Mouse (Mus musculus): ENCODE data around the gene Nudt2. TPM values are rescaled to one million over a fixed set of nuclear protein-coding genes. Genes with fewer than 3 reads are reported as not detected.

Nudt2 gene
- polyA plus RNA-seq (2017; shearing (Covaris generic)): 10 to 100 TPM; 15.3 to 16.5 TPM

DNA sequence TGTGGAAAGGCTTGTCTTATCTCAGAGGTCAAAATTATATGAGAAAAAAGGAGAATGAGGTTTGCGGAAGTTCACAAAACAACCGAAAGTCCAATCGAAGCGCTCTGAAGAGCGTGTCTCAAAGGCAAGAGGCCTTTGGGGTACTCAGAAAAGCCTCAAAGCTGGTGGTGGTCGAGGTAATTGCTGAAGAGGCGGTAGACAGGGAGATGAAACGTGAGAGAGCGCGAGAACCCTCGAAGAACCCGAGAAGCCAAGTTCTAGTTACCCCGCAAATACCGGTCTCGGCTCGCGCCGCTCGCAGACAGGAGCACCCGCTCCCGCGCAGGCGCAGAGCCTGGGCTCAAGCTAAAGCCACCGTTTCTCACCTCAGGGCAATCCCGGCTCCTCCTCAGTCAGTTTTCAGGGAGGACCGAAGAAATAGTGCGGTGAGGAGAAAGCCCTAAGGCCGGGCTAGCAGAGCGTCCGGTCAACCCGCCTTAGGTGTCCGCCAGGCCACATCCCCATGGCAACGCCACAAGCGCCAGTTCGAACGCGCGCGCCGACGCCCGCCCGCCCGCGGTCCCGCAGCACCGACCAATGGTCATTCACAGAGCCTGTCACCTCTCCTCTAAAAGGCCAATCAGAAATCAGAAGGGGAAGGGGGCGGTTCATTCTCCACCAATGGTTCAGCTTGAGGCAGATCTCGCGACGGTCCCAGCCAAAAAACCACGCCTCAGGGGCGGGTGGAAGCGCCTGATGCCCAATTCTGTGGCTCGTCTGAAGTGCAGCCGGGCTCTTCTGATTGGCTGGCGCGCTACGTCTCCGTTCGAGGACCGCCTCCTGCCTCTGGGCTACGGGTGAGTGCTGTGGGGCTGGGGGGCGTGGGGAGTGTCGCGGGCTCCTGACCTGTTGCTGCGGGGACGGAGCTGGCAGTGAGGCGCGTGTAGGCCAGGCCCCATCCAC is at the start of gene Nudt2, which contains the start of gene Kif24:
Gene Nudt2 (plus strand): TSS at position 807 of the 942 bp plus-strand sequence.
Gene Kif24 (minus strand): TSS at position 543 of the 942 bp plus-strand sequence.

DNA sequence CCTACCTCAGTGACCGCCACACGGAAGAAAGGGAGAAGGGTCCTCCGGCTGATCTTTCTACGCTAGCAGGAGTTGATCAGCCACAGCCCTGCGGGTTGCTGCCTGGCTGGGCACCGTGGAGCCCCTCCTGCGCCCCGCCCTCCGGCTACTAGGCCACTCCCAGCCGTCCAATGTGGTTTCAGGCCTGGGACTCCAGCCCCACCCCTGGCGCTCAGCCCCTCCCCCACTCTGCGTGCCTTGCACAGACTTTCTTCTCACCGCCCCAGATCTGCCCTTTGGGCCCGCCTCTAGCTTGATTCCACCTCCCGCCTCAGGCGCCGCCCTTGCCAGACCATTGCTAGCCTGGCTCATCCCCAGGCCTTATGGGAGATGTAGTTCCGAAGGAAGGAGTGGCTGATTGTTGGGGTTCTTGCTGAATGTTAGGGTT is 38.0 kb downstream of the Nudt2 start, which contains the start of gene AI464131:
Gene AI464131 (minus strand): TSS at position 91 of the 427 bp plus-strand sequence.

DNA sequence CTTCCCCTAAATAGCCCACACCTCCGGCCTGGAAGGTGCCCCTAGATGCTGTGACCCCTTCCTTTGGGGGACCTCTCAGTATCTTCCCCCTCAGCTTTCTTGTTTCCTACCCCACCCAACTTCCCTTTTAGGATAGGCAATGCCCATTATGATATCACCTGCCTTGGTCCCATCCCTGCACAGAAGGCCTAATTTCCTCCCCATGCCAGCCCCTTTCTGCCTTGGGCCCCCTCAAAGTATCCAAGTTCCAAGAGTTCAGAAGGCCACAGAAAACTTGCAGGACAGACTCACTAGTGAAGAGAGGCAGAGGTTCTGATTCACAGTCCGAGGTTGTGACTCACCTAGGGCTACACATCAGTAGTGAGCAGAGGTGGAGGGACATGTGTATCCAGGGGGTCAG is 52.3 kb downstream of the Nudt2 start, which contains the start of gene 1110017D15Rik:
Gene 1110017D15Rik (minus strand): TSS at position 101 of the 400 bp plus-strand sequence.

Other genes starting within 250 kb of the Nudt2 start
- 10 to 100 TPM; 41.9 to 54.9 TPM for gene Ubap2, start 190.0 kb upstream of the Nudt2 start, polyA plus RNA-seq (2017; shearing (Covaris generic))
- gene Dcaf12, start 150.3 kb upstream of the Nudt2 start, polyA plus RNA-seq (2017; shearing (Covaris generic)): 10 to 100 TPM; 44.8 to 83.0 TPM
- gene Ubap1, start 116.2 kb upstream of the Nudt2 start, polyA plus RNA-seq (2017; shearing (Covaris generic)): 10 to 100 TPM; 66.0 to 72.0 TPM
- 1 to 10 TPM; 1.2 to 1.4 TPM for gene Kif24, start 264 bp upstream of the Nudt2 start, polyA plus RNA-seq (2017; shearing (Covaris generic))
- under 1 TPM; 0.24 to 0.72 TPM for gene AI464131, start 37.9 kb downstream of the Nudt2 start, polyA plus RNA-seq (2017; shearing (Covaris generic))
- not detected for gene 1110017D15Rik, start 52.2 kb downstream of the Nudt2 start, polyA plus RNA-seq (2017; shearing (Covaris generic))
- gene Fam219a, start 104.4 kb downstream of the Nudt2 start, polyA plus RNA-seq (2017; shearing (Covaris generic)): 1 to 10 TPM; 3.1 to 3.5 TPM
- gene Dnaic1, start 104.6 kb downstream of the Nudt2 start, polyA plus RNA-seq (2017; shearing (Covaris generic)): not detected
- under 1 TPM in 1 of 2 experiments, not detected in 1; 0.50 TPM for gene Enho, start 175.2 kb downstream of the Nudt2 start, polyA plus RNA-seq (2017; shearing (Covaris generic))
- gene Cntfr, start 231.9 kb downstream of the Nudt2 start, polyA plus RNA-seq (2017; shearing (Covaris generic)): not detected
- 1 to 10 TPM; 2.7 to 5.1 TPM for gene Il11ra1, start 234.8 kb downstream of the Nudt2 start, polyA plus RNA-seq (2017; shearing (Covaris generic))
- gene Rpp25l, start 248.4 kb downstream of the Nudt2 start, polyA plus RNA-seq (2017; shearing (Covaris generic)): 10 to 100 TPM; 45.8 to 48.4 TPM

Measured in activated CD4-positive, CD25-positive, alpha-beta regulatory T cell (primary cell).